Mouse (Mus musculus) MEL (cell line): ENCODE results near the gene Ppp1r3d. TPM values are rescaled to one million over a fixed set of nuclear protein-coding genes. Genes with fewer than 3 reads are reported as not detected.

Source experiments
- DNase-seq: peaks from one replicate; pipeline ENCODE4 v3.0.0; 2011; ENCODE audit warnings: low read depth, low spot score
- H3K27ac ChIP-seq: 2 replicates; pipeline ENCODE4 v1.5.1; 2012; ENCODE audit warnings: low read depth, mild to moderate bottlenecking, control low read depth, low read length, moderate library complexity; ENCODE audit not compliant: control insufficient read depth
- H3K27me3 ChIP-seq, 2 experiments: fragments of 150-350 bp in 1 of 2; sonication (generic) in 1 of 2; 2 replicates each; pipeline ENCODE4 v1.6.1; 2012; ENCODE audit warnings: low read length in 2 of 2, mild to moderate bottlenecking in 2 of 2, improper control_type of control experiment in 1 of 2, moderate library complexity in 1 of 2; ENCODE audit not compliant: insufficient read depth in 2 of 2, control insufficient read depth in 1 of 2
- H3K36me3 ChIP-seq, 2 experiments: 2 replicates each; pipeline ENCODE4 v1.6.1; 2012 to 2014; ENCODE audit warnings: low read length in 2 of 2, improper control_type of control experiment in 1 of 2, inconsistent platforms in 1 of 2, mild to moderate bottlenecking in 1 of 2; ENCODE audit not compliant: insufficient read depth in 2 of 2, control insufficient read depth in 1 of 2
- H3K4me1 ChIP-seq, 2 experiments: fragments of 150-350 bp in 1 of 2; sonication (generic) in 1 of 2; 2 replicates each; pipeline ENCODE4 v1.6.1; 2012; ENCODE audit warnings: low read length in 2 of 2, improper control_type of control experiment in 1 of 2, mild to moderate bottlenecking in 1 of 2; ENCODE audit not compliant: insufficient read depth in 2 of 2, control insufficient read depth in 1 of 2
- H3K4me3 ChIP-seq, 2 experiments: fragments of 150-350 bp in 1 of 2; sonication (generic) in 1 of 2; 2 replicates each; pipeline ENCODE4 v1.5.1; 2012; ENCODE audit warnings: low read depth in 2 of 2, low read length in 2 of 2, mild to moderate bottlenecking in 2 of 2, moderate library complexity in 2 of 2, control low read depth in 1 of 2, improper control_type of control experiment in 1 of 2; ENCODE audit not compliant: control insufficient read depth in 1 of 2, insufficient read depth in 1 of 2
- H3K79me2 ChIP-seq: 2 replicates; pipeline ENCODE4 v1.6.1; 2012; ENCODE audit warnings: mild to moderate bottlenecking, low read length, moderate library complexity; ENCODE audit not compliant: control insufficient read depth, poor library complexity, insufficient read depth
- H3K9ac ChIP-seq: 2 replicates; pipeline ENCODE4 v1.6.1; 2012; ENCODE audit warnings: low read depth, mild to moderate bottlenecking, control low read depth, low read length, moderate library complexity; ENCODE audit not compliant: control insufficient read depth, poor library complexity, severe bottlenecking
- H3K9me3 ChIP-seq: fragments of 150-350 bp; sonication (generic); replicated peaks from 2 replicates; pipeline ENCODE4 v1.6.1; 2012; ENCODE audit warnings: mild to moderate bottlenecking, low read length, improper control_type of control experiment, moderate library complexity; ENCODE audit not compliant: insufficient read depth
- BHLHE40 ChIP-seq: IDR thresholded peaks from 2 replicates; pipeline ENCODE4 v1.6.1; 2012; ENCODE audit warnings: low read depth, mild to moderate bottlenecking, inconsistent platforms, low read length, improper control_type of control experiment, borderline replicate concordance
- CTCF ChIP-seq, 3 experiments: IDR thresholded peaks in 2 of 3; conservative IDR thresholded peaks in 1 of 3; 2 replicates each; pipeline ENCODE4 v1.5.1; 2011 to 2012; ENCODE audit warnings: low read length in 3 of 3, low read depth in 2 of 3, mild to moderate bottlenecking in 2 of 3, improper control_type of control experiment in 1 of 3, inconsistent platforms in 1 of 3, mixed read lengths in 1 of 3, moderate library complexity in 1 of 3; ENCODE audit not compliant: control insufficient read depth in 1 of 3, insufficient read depth in 1 of 3, poor library complexity in 1 of 3, severe bottlenecking in 1 of 3
- E2F4 ChIP-seq: IDR thresholded peaks from 2 replicates; pipeline ENCODE4 v1.6.1; 2011; ENCODE audit warnings: low read depth, low read length, improper control_type of control experiment, borderline replicate concordance
- ELF1 ChIP-seq: IDR thresholded peaks from 2 replicates; pipeline ENCODE4 v1.6.1; 2014; ENCODE audit warnings: low read depth, mild to moderate bottlenecking, inconsistent platforms, low read length, improper control_type of control experiment, moderate library complexity
- EP300 ChIP-seq, 2 experiments: IDR thresholded peaks; 2 replicates each; pipeline ENCODE4 v1.6.1; 2011; ENCODE audit warnings: improper control_type of control experiment in 2 of 2, low read length in 2 of 2, low read depth in 1 of 2, mild to moderate bottlenecking in 1 of 2
- ETS1 ChIP-seq: IDR thresholded peaks from 2 replicates; pipeline ENCODE4 v1.6.1; 2012; ENCODE audit warnings: low read depth, mild to moderate bottlenecking, inconsistent platforms, low read length, improper control_type of control experiment, moderate library complexity
- GABPA ChIP-seq: IDR thresholded peaks from 2 replicates; pipeline ENCODE4 v1.6.1; 2012; ENCODE audit warnings: low read depth, mild to moderate bottlenecking, inconsistent platforms, low read length, improper control_type of control experiment, moderate library complexity
- HCFC1 ChIP-seq: IDR thresholded peaks from 2 replicates; pipeline ENCODE4 v1.6.1; 2012; ENCODE audit warnings: low read depth, mild to moderate bottlenecking, inconsistent platforms, low read length, improper control_type of control experiment, moderate library complexity
- KAT2A ChIP-seq: conservative IDR thresholded peaks from 2 replicates; pipeline ENCODE4 v1.6.1; 2012; ENCODE audit warnings: low read depth, low read length, improper control_type of control experiment, inconsistent platforms
- MAFK ChIP-seq: IDR thresholded peaks from 2 replicates; pipeline ENCODE4 v1.6.1; 2011; ENCODE audit warnings: low read depth, mild to moderate bottlenecking, low read length, improper control_type of control experiment, borderline replicate concordance
- MAX ChIP-seq: IDR thresholded peaks from 2 replicates; pipeline ENCODE4 v1.6.1; 2011; ENCODE audit warnings: low read length, improper control_type of control experiment
- MAZ ChIP-seq: IDR thresholded peaks from 2 replicates; pipeline ENCODE4 v1.6.1; 2012; ENCODE audit warnings: low read depth, mild to moderate bottlenecking, inconsistent platforms, low read length, improper control_type of control experiment
- MEF2A ChIP-seq: IDR thresholded peaks from 2 replicates; pipeline ENCODE4 v1.6.1; 2014; ENCODE audit warnings: low read depth, mild to moderate bottlenecking, inconsistent platforms, low read length, improper control_type of control experiment; ENCODE audit not compliant: poor library complexity, insufficient replicate concordance, severe bottlenecking; ENCODE audit errors: extremely low read depth
- MXI1 ChIP-seq: IDR thresholded peaks from 2 replicates; pipeline ENCODE4 v1.6.1; 2011; ENCODE audit warnings: mild to moderate bottlenecking, low read depth, low read length, improper control_type of control experiment
- MYB ChIP-seq: IDR thresholded peaks from 2 replicates; pipeline ENCODE4 v1.6.1; 2011; ENCODE audit warnings: mild to moderate bottlenecking, low read depth, low read length, improper control_type of control experiment
- MYC ChIP-seq: IDR thresholded peaks from 2 replicates; pipeline ENCODE4 v1.6.1; 2011; ENCODE audit warnings: low read depth, mild to moderate bottlenecking, low read length, improper control_type of control experiment, moderate library complexity
- NRF1 ChIP-seq: IDR thresholded peaks from 2 replicates; pipeline ENCODE4 v1.6.1; 2014; ENCODE audit warnings: low read depth, mild to moderate bottlenecking, inconsistent platforms, low read length, improper control_type of control experiment, moderate library complexity; ENCODE audit not compliant: poor library complexity, insufficient read depth, severe bottlenecking
- POLR2AphosphoS2 ChIP-seq: IDR thresholded peaks from 2 replicates; pipeline ENCODE4 v1.6.1; 2011; ENCODE audit warnings: low read length, improper control_type of control experiment
- POLR2AphosphoS5 ChIP-seq: IDR thresholded peaks from 2 replicates; pipeline ENCODE4 v1.6.1; 2012; ENCODE audit warnings: low read depth, borderline replicate concordance, mild to moderate bottlenecking, inconsistent platforms, low read length, moderate library complexity, mixed read lengths
- RAD21 ChIP-seq: IDR thresholded peaks from 2 replicates; pipeline ENCODE4 v1.6.1; 2011; ENCODE audit warnings: mild to moderate bottlenecking, low read depth, low read length, improper control_type of control experiment
- RCOR1 ChIP-seq: IDR thresholded peaks from 2 replicates; pipeline ENCODE4 v1.6.1; 2012; ENCODE audit warnings: low read depth, mild to moderate bottlenecking, inconsistent platforms, low read length, improper control_type of control experiment
- SIN3A ChIP-seq: IDR thresholded peaks from 2 replicates; pipeline ENCODE4 v1.6.1; 2012; ENCODE audit warnings: low read length, improper control_type of control experiment, inconsistent platforms
- TAL1 ChIP-seq: IDR thresholded peaks from 2 replicates; pipeline ENCODE4 v1.6.1; 2012; ENCODE audit warnings: mild to moderate bottlenecking, inconsistent platforms, low read length, moderate library complexity, mixed read lengths
- UBTF ChIP-seq: IDR thresholded peaks from 2 replicates; pipeline ENCODE4 v1.6.1; 2012; ENCODE audit warnings: low read depth, mild to moderate bottlenecking, inconsistent platforms, low read length, improper control_type of control experiment, moderate library complexity, borderline replicate concordance; ENCODE audit not compliant: insufficient read depth
- USF1 ChIP-seq: IDR thresholded peaks from 2 replicates; pipeline ENCODE4 v1.6.1; 2014; ENCODE audit warnings: low read depth, mild to moderate bottlenecking, inconsistent platforms, low read length, improper control_type of control experiment, moderate library complexity
- ZKSCAN1 ChIP-seq: IDR thresholded peaks from 2 replicates; pipeline ENCODE4 v1.6.1; 2012; ENCODE audit warnings: low read depth, mild to moderate bottlenecking, inconsistent platforms, low read length, improper control_type of control experiment, moderate library complexity
- ZMIZ1 ChIP-seq: IDR thresholded peaks from 2 replicates; pipeline ENCODE4 v1.6.1; 2012; ENCODE audit warnings: low read depth, mild to moderate bottlenecking, inconsistent platforms, low read length, improper control_type of control experiment, moderate library complexity
- ZNF384 ChIP-seq: IDR thresholded peaks from 2 replicates; pipeline ENCODE4 v1.6.1; 2012; ENCODE audit warnings: low read depth, mild to moderate bottlenecking, inconsistent platforms, low read length, improper control_type of control experiment
- polyA plus RNA-seq, 2 experiments: library from polyadenylated mRNA; stranded (reverse) in 1 of 2; unstranded in 1 of 2; fragments of >175 nt in 1 of 2; fragments of >200 nt in 1 of 2; gene quantifications; 2 replicates each; pipeline versions ENCODE4 v1.2.1 to v1.2.4; 2012; ENCODE audit warnings: low replicate concordance in 2 of 2, low read depth in 1 of 2; ENCODE audit not compliant: insufficient read length in 2 of 2, insufficient read depth in 1 of 2, missing spikeins in 1 of 2
- total RNA-seq: library from RNA; depleted of rRNA; stranded (reverse); fragments of 300-350 nt; gene quantifications from 2 replicates; pipeline ENCODE4 v1.2.3, GENCODE M21; 2012

Gene Ppp1r3d
- total and polyA plus RNA-seq, 3 experiments, result not detected

GRCm38 (mm10) chr2:178429426-178429825, 15.2 kb upstream of the Ppp1r3d start:
- H3K9me3 ChIP-seq, result no peaks in the 10 kb centered on the region
- H3K27ac ChIP-seq, result no peak overlapping the region
- H3K9ac ChIP-seq, result no peak overlapping the region
- DNase-seq, result no peak
- no peaks in the 10 kb centered on the region for H3K36me3 ChIP-seq
- TF ChIP-seq USF1 (no peak), HCFC1 (no peak), RCOR1 (no peak), POLR2AphosphoS5 (no peak), ZMIZ1 (no peak), MAX (no peak), EP300 (IDR thresholded peaks at IDR 0.05; ENCODE audit: low read depth in 1 of 2, low read length in 2 of 2) (no peak), MAZ (no peak), CTCF (IDR thresholded peaks at IDR 0.05 in 2 of 3, conservative IDR thresholded peaks at IDR 0.05 in 1 of 3; ENCODE audit: control insufficient read depth in 1 of 3, insufficient read depth in 1 of 3, low read depth in 2 of 3, low read length in 3 of 3, poor library complexity in 1 of 3, severe bottlenecking in 1 of 3) (no peak), TAL1 (no peak), MEF2A (no peak), ELF1 (no peak), BHLHE40 (no peak), ETS1 (no peak), E2F4 (no peak), MYB (no peak)
- H3K4me1 ChIP-seq, result no peaks in the 10 kb centered on the region
- no peak overlapping the region for H3K4me3 ChIP-seq
- no peaks in the 10 kb centered on the region for H3K79me2 ChIP-seq
- H3K27me3 ChIP-seq, result no peaks in the 10 kb centered on the region

GRCm38 (mm10) chr2:178428676-178429075, 14.4 kb upstream of the Ppp1r3d start:
- H3K79me2 ChIP-seq, result no peaks in the 10 kb centered on the region
- H3K27me3 ChIP-seq, result no peaks in the 10 kb centered on the region
- H3K4me3 ChIP-seq, result no peak overlapping the region
- H3K9ac ChIP-seq, result no peak overlapping the region
- no peaks in the 10 kb centered on the region for H3K36me3 ChIP-seq
- no peaks in the 10 kb centered on the region for H3K9me3 ChIP-seq
- DNase-seq, result no peak
- no peak overlapping the region for H3K27ac ChIP-seq
- no peak for TF ChIP-seq MXI1
- TF ChIP-seq BHLHE40, result no peak
- TF ChIP-seq ZKSCAN1, result no peak
- no peak for TF ChIP-seq EP300 (IDR thresholded peaks at IDR 0.05; ENCODE audit: low read depth in 1 of 2, low read length in 2 of 2)
- TF ChIP-seq ELF1, result no peak
- no peak for TF ChIP-seq MAX
- no peak for TF ChIP-seq UBTF
- no peak for TF ChIP-seq MYC
- TF ChIP-seq ZNF384, result no peak
- no peak for TF ChIP-seq MAZ
- TF ChIP-seq SIN3A, result no peak
- TF ChIP-seq RAD21, result no peak
- TF ChIP-seq TAL1, result no peak
- TF ChIP-seq POLR2AphosphoS2, result no peak
- no peak for TF ChIP-seq KAT2A
- TF ChIP-seq ETS1, result no peak
- TF ChIP-seq RCOR1, result no peak
- no peak for TF ChIP-seq MAFK
- TF ChIP-seq GABPA, result no peak
- no peak for TF ChIP-seq NRF1
- TF ChIP-seq, all 39 proteins: peak for 0
- H3K4me1 ChIP-seq, result no peaks in the 10 kb centered on the region
